Mouse (Mus musculus) stomach, postnatal 0 days (tissue): ENCODE results near the gene Cers2. TPM values are rescaled to one million over a fixed set of nuclear protein-coding genes. Genes with fewer than 3 reads are reported as not detected.

ENCODE experiments used
- ATAC-seq: fragments of 200-750 bp; cut with Nextera tagmentation; 2 replicates; pipeline ENCODE4 v1.8.0; 2017; ENCODE audit not compliant: low FRiP score, low TSS enrichment
- DNase-seq: peaks from one replicate; pipeline ENCODE4 v3.0.0-alpha.2; 2016; ENCODE audit warnings: low spot score
- H3K27ac ChIP-seq: fragments of 300-500 bp; sonication (generic); replicated peaks from 2 replicates; pipeline ENCODE4 v1.5.1; 2014; ENCODE audit warnings: mild to moderate bottlenecking, control low read depth
- H3K27me3 ChIP-seq: fragments of 300-500 bp; sonication (generic); 2 replicates; pipeline ENCODE4 v1.6.1; 2014; ENCODE audit warnings: low read length; ENCODE audit not compliant: control insufficient read depth, insufficient read depth
- H3K36me3 ChIP-seq: fragments of 300-500 bp; sonication (generic); 2 replicates; pipeline ENCODE4 v1.6.1; 2014; ENCODE audit warnings: low read length, mixed read lengths; ENCODE audit not compliant: control insufficient read depth, insufficient read depth
- H3K4me1 ChIP-seq: fragments of 300-500 bp; sonication (generic); replicated peaks from 2 replicates; pipeline ENCODE4 v1.6.1; 2014; ENCODE audit warnings: antibody characterized with exemption; ENCODE audit not compliant: control insufficient read depth, insufficient read depth
- H3K4me2 ChIP-seq: fragments of 300-500 bp; sonication (generic); replicated peaks from 2 replicates; pipeline ENCODE4 v1.6.1; 2014; ENCODE audit warnings: low read depth, mild to moderate bottlenecking, control low read depth, moderate library complexity
- H3K4me3 ChIP-seq: fragments of 300-500 bp; sonication (generic); 2 replicates; pipeline ENCODE4 v1.5.1; 2014; ENCODE audit warnings: low read depth, low read length, control low read depth
- H3K9ac ChIP-seq: fragments of 300-500 bp; sonication (generic); 2 replicates; pipeline ENCODE4 v1.6.1; 2014; ENCODE audit warnings: mild to moderate bottlenecking, low read length, control low read depth, mixed read lengths
- H3K9me3 ChIP-seq: fragments of 300-500 bp; sonication (generic); 2 replicates; pipeline ENCODE4 v1.6.1; 2016; ENCODE audit warnings: low read length; ENCODE audit not compliant: control insufficient read depth
- CTCF ChIP-seq: IDR thresholded peaks from 2 replicates; pipeline ENCODE4 v1.5.1; 2016; ENCODE audit warnings: antibody characterized with exemption, low read depth, mild to moderate bottlenecking, moderate library complexity
- EP300 ChIP-seq: optimal IDR thresholded peaks from 2 replicates; pipeline ENCODE3; 2016; ENCODE audit warnings: antibody characterized with exemption
- WGBS: fragments of 180-500 bp; shearing (Covaris S2); extraction: QIAGEN DNeasy Blood & Tissue Kit; methylation state at CpG from one replicate; pipeline ENCODE4 v1.1.7; 2014; 5-methylcytosine and 5-hydroxymethylcytosine counted together
- polyA plus RNA-seq: library from polyadenylated mRNA; unstranded; fragments of >200 nt; fragmentation: Nextera tagmentation; extraction: Ambion mirVana; gene quantifications from 2 replicates; pipeline ENCODE4 v1.2.1, GENCODE M21; 2015

The Cers2 gene
- polyA plus RNA-seq, 1 experiment from 2014 or later = 75.0 TPM

- Histone ChIP-seq H3K4me3 (no peak overlapping the region), H3K36me3 (peaks cover 15% of the 10 kb centered on the region)
These were observed 24.4 kb upstream of the Cers2 start for GRCm38 (mm10) chr3:95290156-95290555.

DNA sequence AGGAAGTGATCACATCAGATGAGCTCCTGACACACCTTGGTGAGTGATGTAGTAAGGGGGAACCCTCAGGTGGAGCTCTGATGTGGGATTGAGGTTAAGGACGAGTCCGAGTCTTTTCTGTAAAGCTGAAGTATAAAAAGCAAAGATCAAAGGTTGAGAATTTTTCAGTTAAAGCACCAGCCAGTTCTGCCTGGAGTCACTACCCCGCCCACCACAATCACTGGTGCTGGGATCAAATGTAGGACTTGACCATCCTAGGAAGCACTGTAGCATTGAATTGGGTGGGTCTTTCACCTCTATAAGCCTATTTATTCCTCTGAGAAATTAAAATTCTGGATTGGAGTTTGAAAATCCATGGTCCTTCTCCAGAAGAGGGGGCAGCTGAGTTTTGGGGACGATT, 23.6 kb upstream of the Cers2 start:
- H3K27ac ChIP-seq = no peak overlapping the region

More at GRCm38 (mm10) chr3:95290156-95290555, 24.4 kb upstream of the Cers2 start:
- WGBS = 58% methylated on average over 6 of the region's 6 CpGs
- H3K27me3 ChIP-seq = no peaks in the 10 kb centered on the region
- H3K27ac ChIP-seq = no peak overlapping the region
- no peaks in the 10 kb centered on the region for H3K9me3 ChIP-seq
- TF ChIP-seq EP300 (no peak), CTCF (no peak)
- no peak overlapping the region for H3K4me2 ChIP-seq
- H3K4me1 ChIP-seq = no peaks in the 10 kb centered on the region
- DNase-seq = no peak
- ATAC-seq = no peak
- H3K9ac ChIP-seq = no peak overlapping the region

GRCm38 (mm10) chr3:95292899-95293298, 21.7 kb upstream of the Cers2 start:
- TF ChIP-seq EP300 (no peak), CTCF (no peak)
- Histone ChIP-seq H3K4me1 (no peaks in the 10 kb centered on the region), H3K9ac (no peak overlapping the region), H3K9me3 (no peaks in the 10 kb centered on the region), H3K27ac (no peak overlapping the region), H3K36me3 (peaks cover 11% of the 10 kb centered on the region), H3K4me2 (no peak overlapping the region), H3K27me3 (no peaks in the 10 kb centered on the region), H3K4me3 (no peak overlapping the region)
- no peak for DNase-seq
- ATAC-seq = no peak
- 87% methylated on average over 2 of the region's 2 CpGs for WGBS

More for the DNA sequence above, 23.6 kb upstream of the Cers2 start:
- Histone ChIP-seq H3K9me3 (no peaks in the 10 kb centered on the region), H3K4me3 (no peak overlapping the region), H3K4me2 (no peak overlapping the region), H3K27me3 (no peaks in the 10 kb centered on the region), H3K9ac (no peak overlapping the region), H3K36me3 (peaks cover 15% of the 10 kb centered on the region), H3K4me1 (no peaks in the 10 kb centered on the region)
- ATAC-seq (no peak), DNase-seq (no peak)
- WGBS = 75% methylated on average over 4 of the region's 4 CpGs
- TF ChIP-seq CTCF (no peak), EP300 (no peak)

DNA sequence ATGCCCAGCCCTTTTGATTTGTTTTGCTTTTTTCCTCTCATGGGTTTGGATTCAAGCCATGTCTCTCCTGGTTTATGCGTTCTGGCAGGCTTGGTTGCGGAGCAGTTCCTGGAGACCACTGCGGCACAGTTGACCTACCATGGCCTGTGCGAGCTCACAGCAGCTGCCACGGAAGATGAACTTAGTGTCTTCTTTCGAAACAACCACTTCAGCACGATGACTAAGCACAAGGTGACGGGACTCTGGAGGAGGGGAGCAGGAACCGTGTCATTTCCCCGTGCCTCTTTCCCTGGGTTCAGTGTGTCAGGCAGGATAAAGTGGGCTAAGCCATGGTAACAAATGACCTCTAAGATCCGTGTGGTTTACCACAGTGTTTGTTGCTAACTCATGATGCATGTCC, 21.1 kb upstream of the Cers2 start:
- TF ChIP-seq EP300 (no peak), CTCF (no peak)
- DNase-seq (no peak), ATAC-seq (no peak; the same call in 1 of the 2 replicates)
- no peak overlapping the region for H3K9ac ChIP-seq
- H3K36me3 ChIP-seq = peaks cover 8% of the 10 kb centered on the region; the same call in 1 of the 2 replicates
- 54% methylated on average over 11 of the region's 11 CpGs for WGBS
- no peaks in the 10 kb centered on the region for H3K4me1 ChIP-seq
- H3K27ac ChIP-seq = 0 out of 2 replicates have a peak overlapping the region, but pooled peaks have one; percentile 36
- no peak overlapping the region for H3K4me3 ChIP-seq
- H3K9me3 ChIP-seq = no peaks in the 10 kb centered on the region
- H3K4me2 ChIP-seq = no peak overlapping the region
- no peaks in the 10 kb centered on the region for H3K27me3 ChIP-seq

DNA sequence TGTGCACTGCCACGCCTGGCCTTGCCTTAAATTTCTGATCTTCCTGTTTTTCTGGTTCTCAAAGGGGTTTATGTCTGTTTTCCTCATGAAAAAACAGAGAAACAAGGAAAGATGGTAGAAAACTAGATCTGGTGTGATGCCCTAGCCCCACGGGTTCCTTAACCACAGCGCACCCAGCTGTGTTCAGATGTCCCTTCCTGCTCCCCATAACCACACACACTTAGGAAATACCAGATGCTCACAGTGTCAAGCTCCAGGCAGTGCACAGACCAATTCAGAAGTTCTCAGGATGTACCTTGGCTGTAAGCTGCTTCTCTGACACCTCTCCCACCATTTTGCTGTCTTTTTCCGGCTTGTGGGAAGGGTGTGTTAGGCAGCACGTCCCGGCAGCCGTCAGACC, 20.3 kb upstream of the Cers2 start:
- DNase-seq (no peak), ATAC-seq (no peak)
- 71% methylated on average over 7 of the region's 7 CpGs for WGBS
- no peak for TF ChIP-seq EP300
- no peak for TF ChIP-seq CTCF
- Histone ChIP-seq H3K9ac (no peak overlapping the region), H3K36me3 (peaks cover 8% of the 10 kb centered on the region; the same call in 1 of the 2 replicates), H3K4me2 (no peak overlapping the region), H3K27me3 (no peaks in the 10 kb centered on the region), H3K27ac (peak overlapping the region; percentile 70), H3K4me3 (no peak overlapping the region), H3K4me1 (no peaks in the 10 kb centered on the region), H3K9me3 (no peaks in the 10 kb centered on the region)

GRCm38 (mm10) chr3:95294718-95295117, 19.9 kb upstream of the Cers2 start:
- H3K36me3 ChIP-seq = peaks cover 8% of the 10 kb centered on the region; the same call in 1 of the 2 replicates
- ATAC-seq = no peak
- no peaks in the 10 kb centered on the region for H3K9me3 ChIP-seq
- 70% methylated on average over 5 of the region's 5 CpGs for WGBS
- no peak for DNase-seq
- no peaks in the 10 kb centered on the region for H3K27me3 ChIP-seq
- H3K4me3 ChIP-seq = no peak overlapping the region
- no peak overlapping the region for H3K4me2 ChIP-seq
- H3K27ac ChIP-seq = peak overlapping the region; percentile 70
- no peak overlapping the region for H3K9ac ChIP-seq
- H3K4me1 ChIP-seq = no peaks in the 10 kb centered on the region
- TF ChIP-seq CTCF (no peak), EP300 (no peak)
